Mouse (Mus musculus) kidney, embryonic 15.5 days (tissue): ENCODE data around the gene Eaf1. TPM values are rescaled to one million over a fixed set of nuclear protein-coding genes. Genes with fewer than 3 reads are reported as not detected.
A peak's percentile ranks its signal among the peaks of the same experiment; 100 is the strongest.

Experiments used
- ATAC-seq: fragments of 200-750 bp; cut with Nextera tagmentation; replicated peaks from 2 replicates; pipeline ENCODE4 v1.8.0; 2017; ENCODE audit warnings: moderate TSS enrichment; ENCODE audit not compliant: low FRiP score
- H3K27ac ChIP-seq: fragments of 300-500 bp; sonication (generic); 2 replicates; pipeline ENCODE4 v1.5.1; 2015; ENCODE audit warnings: mild to moderate bottlenecking, inconsistent platforms
- H3K27me3 ChIP-seq: fragments of 300-500 bp; sonication (generic); 2 replicates; pipeline ENCODE4 v1.6.1; 2015; ENCODE audit warnings: inconsistent platforms
- H3K36me3 ChIP-seq: fragments of 300-500 bp; sonication (generic); 2 replicates; pipeline ENCODE4 v1.6.1; 2015; ENCODE audit warnings: inconsistent platforms
- H3K4me1 ChIP-seq: fragments of 300-500 bp; sonication (generic); 2 replicates; pipeline ENCODE4 v1.6.1; 2015; ENCODE audit warnings: inconsistent platforms
- H3K4me2 ChIP-seq: fragments of 300-500 bp; sonication (generic); 2 replicates; pipeline ENCODE4 v1.6.1; 2015; ENCODE audit warnings: moderate library complexity, mild to moderate bottlenecking, inconsistent platforms
- H3K4me3 ChIP-seq: fragments of 300-500 bp; sonication (generic); replicated peaks from 2 replicates; pipeline ENCODE4 v1.5.1; 2015; ENCODE audit warnings: mild to moderate bottlenecking, inconsistent platforms
- H3K9ac ChIP-seq: fragments of 300-500 bp; sonication (generic); 2 replicates; pipeline ENCODE4 v1.6.1; 2015; ENCODE audit warnings: mild to moderate bottlenecking, inconsistent platforms
- H3K9me3 ChIP-seq: fragments of 300-500 bp; sonication (generic); replicated peaks from 2 replicates; pipeline ENCODE4 v1.6.1; 2016; ENCODE audit warnings: inconsistent platforms
- WGBS: fragments of 180-500 bp; shearing (Covaris S2); methylation state at CpG from one replicate; pipeline ENCODE4 v1.1.7; 2015; ENCODE audit warnings: mixed read lengths; 5-methylcytosine and 5-hydroxymethylcytosine counted together
- polyA plus RNA-seq: library from polyadenylated mRNA; unstranded; fragments of >200 nt; fragmentation: Nextera tagmentation; extraction: Ambion mirVana; gene quantifications from 2 replicates; pipeline ENCODE4 v1.2.1, GENCODE M21; 2015

The Eaf1 gene
- polyA plus RNA-seq, 1 experiment from 2014 or later, result 25.7 TPM

DNA sequence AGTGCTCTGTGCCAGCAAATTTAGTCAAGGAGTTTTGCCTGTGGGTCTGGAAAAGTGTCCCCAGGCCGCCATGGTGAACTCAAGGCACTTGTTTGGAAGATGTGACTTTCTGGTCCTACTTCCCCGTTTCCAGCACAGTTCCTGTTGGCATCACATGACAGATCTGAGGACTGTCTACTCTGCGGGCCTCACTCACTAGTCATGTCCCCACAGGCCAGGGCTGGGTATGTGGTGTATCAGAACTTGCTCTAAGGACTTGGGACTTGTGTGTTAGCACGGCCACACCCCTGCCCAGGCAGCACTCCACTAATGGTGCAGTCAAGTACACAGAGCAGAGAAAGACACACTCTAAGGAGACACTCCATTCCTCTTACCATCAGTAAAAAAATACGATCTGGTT is 11.8 kb upstream of the Eaf1 start:
- Histone ChIP-seq H3K4me3 (no peak overlapping the region), H3K27ac (no peak overlapping the region), H3K9ac (no peak overlapping the region), H3K27me3 (no peaks in the 10 kb centered on the region), H3K36me3 (peaks cover 98% of the 10 kb centered on the region), H3K4me2 (no peak overlapping the region), H3K9me3 (no peaks in the 10 kb centered on the region), H3K4me1 (no peaks in the 10 kb centered on the region)
- WGBS, result 91% methylated on average over 5 of the region's 5 CpGs
- no peak for ATAC-seq

DNA sequence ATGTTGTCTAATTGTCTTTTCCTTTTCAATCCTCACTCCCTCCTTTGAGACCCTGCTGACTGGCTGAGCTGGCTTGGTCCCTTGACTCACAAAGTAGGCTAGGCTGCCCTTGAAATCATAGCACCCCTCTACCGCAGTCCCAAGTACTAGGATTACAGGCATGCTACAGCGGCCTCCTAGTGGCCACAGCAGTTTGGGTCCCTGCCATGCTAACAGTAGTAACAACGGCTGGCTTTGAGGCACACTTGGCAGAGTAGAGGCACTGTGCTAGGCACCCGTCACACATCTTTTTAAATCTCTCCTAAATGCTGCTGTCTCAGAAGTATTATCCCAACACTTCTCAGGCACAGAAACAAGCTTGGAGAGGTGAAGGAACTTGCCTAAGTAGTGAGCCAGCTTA is 7.7 kb upstream of the Eaf1 start:
- Histone ChIP-seq H3K27ac (no peak overlapping the region), H3K4me1 (no peaks in the 10 kb centered on the region), H3K4me3 (no peak overlapping the region), H3K27me3 (no peaks in the 10 kb centered on the region), H3K36me3 (peaks cover 96% of the 10 kb centered on the region), H3K4me2 (no peak overlapping the region), H3K9me3 (no peaks in the 10 kb centered on the region), H3K9ac (no peak overlapping the region)
- WGBS, result 81% methylated on average over 4 of the region's 4 CpGs
- no peak for ATAC-seq

DNA sequence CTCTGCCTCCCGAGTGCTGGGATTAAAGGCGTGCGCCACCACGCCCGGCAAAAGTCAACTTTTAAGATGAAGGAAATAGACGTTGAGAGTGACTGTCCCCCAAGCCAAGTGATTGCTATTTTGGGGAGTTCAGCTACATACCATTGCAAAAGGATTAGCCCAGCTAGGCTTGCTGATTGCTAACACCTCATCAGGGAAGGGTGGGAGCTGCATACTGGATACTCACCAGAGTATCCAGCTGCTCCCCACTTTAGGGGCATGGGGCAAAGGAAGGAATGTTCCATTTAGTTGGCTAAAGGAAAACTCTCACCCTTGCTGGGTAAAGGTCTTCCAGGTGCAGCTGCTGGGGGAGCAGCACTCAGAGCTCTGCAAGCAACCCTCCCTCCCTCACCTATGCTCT is 6.1 kb upstream of the Eaf1 start:
- H3K36me3 ChIP-seq, result peaks cover 95% of the 10 kb centered on the region
- no peaks in the 10 kb centered on the region for H3K27me3 ChIP-seq
- H3K27ac ChIP-seq, result no peak overlapping the region
- no peak overlapping the region for H3K4me3 ChIP-seq
- no peak for ATAC-seq
- H3K9me3 ChIP-seq, result no peaks in the 10 kb centered on the region
- H3K4me2 ChIP-seq, result no peak overlapping the region
- peaks cover 6% of the 10 kb centered on the region for H3K4me1 ChIP-seq
- 96% methylated on average over 6 of the region's 6 CpGs for WGBS
- H3K9ac ChIP-seq, result no peak overlapping the region

DNA sequence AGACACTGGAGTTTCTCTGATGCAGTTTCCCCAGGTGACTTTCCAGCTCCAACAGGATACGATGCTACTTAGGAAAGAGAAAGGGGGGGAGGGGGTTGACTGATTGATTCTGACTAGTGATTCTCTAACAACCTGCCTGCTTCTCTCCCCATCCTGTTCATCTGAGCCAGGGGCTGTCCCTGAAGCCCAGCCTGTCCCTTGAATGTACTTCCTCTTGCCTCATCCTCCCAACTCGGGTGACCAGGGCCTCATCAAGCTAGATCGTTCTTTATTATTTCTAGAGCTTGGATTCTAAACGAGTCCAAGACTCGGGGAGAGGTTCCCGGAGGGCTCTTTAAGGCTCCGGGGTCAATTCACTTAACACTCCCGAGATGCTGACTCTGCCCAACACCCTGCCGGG is 298 bp upstream of the Eaf1 start:
- peak overlapping the region; percentile 94 for H3K4me3 ChIP-seq
- no peaks in the 10 kb centered on the region for H3K27me3 ChIP-seq
- H3K9ac ChIP-seq, result peak overlapping the region; percentile 96
- peak overlapping the region; percentile 77 for H3K4me2 ChIP-seq
- no peak overlapping the region for H3K27ac ChIP-seq
- no peak for ATAC-seq
- no peaks in the 10 kb centered on the region for H3K9me3 ChIP-seq
- H3K36me3 ChIP-seq, result peaks cover 52% of the 10 kb centered on the region
- 17% methylated on average over 9 of the region's 9 CpGs for WGBS
- H3K4me1 ChIP-seq, result peaks cover 36% of the 10 kb centered on the region

DNA sequence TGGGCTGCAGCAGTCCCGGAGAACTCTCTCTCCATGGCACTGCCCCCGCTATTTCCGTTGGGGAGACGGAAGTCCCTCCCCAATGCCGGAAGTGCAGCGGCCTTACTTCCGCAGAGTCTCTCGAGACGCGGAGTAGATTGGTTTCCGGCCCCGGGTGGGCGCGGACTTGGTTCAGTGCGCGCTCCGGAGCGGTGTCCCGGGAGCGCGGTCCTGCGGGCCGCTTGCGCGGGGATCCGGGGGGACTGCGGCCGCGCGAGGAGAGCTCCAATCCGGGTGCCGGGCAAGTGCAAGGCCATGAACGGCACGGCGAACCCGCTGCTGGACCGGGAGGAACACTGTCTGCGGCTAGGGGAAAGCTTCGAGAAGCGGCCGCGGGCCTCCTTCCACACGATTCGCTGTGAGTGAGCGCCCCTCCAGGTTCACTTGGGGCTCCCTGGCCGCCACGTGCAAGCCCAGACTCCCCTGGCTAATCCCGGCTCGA is 816 bp downstream of the Eaf1 start, which contains the start of gene Mettl6:
TSS of gene Mettl6 (minus strand) at position 66 of the 481 bp plus-strand sequence.
- Histone ChIP-seq H3K27ac (peak within 1 kb of the TSS; percentile 94), H3K4me1 (peaks cover 36% of the 10 kb centered on the region), H3K9ac (peak within 1 kb of the TSS; percentile 96), H3K4me3 (peak within 1 kb of the TSS; percentile 94), H3K9me3 (no peaks in the 10 kb centered on the region), H3K36me3 (peaks cover 52% of the 10 kb centered on the region), H3K4me2 (peak within 1 kb of the TSS; percentile 77), H3K27me3 (no peaks in the 10 kb centered on the region)
- WGBS, result under 1% methylated on average over 49 of the region's 49 CpGs
- ATAC-seq, result peak; percentile 96

DNA sequence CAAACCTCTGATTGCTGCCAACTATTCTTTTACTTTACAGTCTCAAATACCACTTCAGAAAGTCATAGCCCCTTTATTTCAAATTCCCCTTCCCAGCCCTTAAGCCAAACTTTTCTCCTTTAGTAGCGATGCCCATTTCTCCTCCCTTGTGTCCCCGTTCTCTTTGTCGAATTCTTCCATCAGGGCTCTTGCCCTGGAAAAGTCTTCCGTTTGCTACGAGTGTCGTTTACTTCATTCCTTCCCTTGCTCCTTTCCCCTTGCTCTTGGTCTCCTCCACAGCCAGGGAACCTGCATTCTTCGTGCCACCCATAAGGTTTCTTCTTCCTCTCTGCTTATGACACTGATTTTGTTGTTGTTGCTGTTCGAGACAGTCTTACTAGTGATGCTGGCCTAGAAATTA is 1.3 kb downstream of the Eaf1 start:
- peaks cover 36% of the 10 kb centered on the region for H3K4me1 ChIP-seq
- ATAC-seq, result no peak
- H3K9ac ChIP-seq, result peak overlapping the region; percentile 96
- peak overlapping the region; percentile 94 for H3K4me3 ChIP-seq
- peaks cover 52% of the 10 kb centered on the region for H3K36me3 ChIP-seq
- 3% methylated on average over 8 of the region's 8 CpGs for WGBS
- no peaks in the 10 kb centered on the region for H3K27me3 ChIP-seq
- peak overlapping the region; percentile 77 for H3K4me2 ChIP-seq
- peak overlapping the region; percentile 94 for H3K27ac ChIP-seq
- H3K9me3 ChIP-seq, result no peaks in the 10 kb centered on the region

DNA sequence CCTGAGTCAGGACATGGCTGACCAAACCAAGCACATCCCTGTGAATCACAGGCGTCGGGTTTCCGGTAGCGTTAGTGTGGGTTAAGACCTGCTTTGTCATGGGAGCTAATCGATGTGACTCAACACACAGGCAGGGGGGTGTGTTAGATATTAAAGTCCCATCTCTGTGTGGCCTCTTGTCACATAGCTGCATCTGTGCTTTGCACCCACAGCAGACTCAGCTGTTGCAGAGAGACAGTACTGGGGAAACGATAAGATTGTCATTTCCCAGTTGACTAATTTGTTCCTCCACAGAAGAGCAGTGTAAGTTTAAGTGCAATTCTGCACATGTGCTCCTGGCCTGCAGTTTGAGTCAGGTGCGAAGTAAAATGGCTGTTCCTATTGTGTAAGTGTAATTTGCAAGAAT is 2.0 kb downstream of the Eaf1 start:
- H3K4me3 ChIP-seq, result peak overlapping the region; percentile 94
- H3K4me1 ChIP-seq, result peaks cover 36% of the 10 kb centered on the region
- H3K9me3 ChIP-seq, result no peaks in the 10 kb centered on the region
- peak overlapping the region; percentile 96 for H3K9ac ChIP-seq
- no peaks in the 10 kb centered on the region for H3K27me3 ChIP-seq
- ATAC-seq, result 0 out of 2 replicates have a peak, but pooled peaks have one; percentile 38
- 22% methylated on average over 7 of the region's 7 CpGs for WGBS
- peaks cover 50% of the 10 kb centered on the region for H3K36me3 ChIP-seq
- peak overlapping the region; percentile 77 for H3K4me2 ChIP-seq
- H3K27ac ChIP-seq, result no peak overlapping the region

DNA sequence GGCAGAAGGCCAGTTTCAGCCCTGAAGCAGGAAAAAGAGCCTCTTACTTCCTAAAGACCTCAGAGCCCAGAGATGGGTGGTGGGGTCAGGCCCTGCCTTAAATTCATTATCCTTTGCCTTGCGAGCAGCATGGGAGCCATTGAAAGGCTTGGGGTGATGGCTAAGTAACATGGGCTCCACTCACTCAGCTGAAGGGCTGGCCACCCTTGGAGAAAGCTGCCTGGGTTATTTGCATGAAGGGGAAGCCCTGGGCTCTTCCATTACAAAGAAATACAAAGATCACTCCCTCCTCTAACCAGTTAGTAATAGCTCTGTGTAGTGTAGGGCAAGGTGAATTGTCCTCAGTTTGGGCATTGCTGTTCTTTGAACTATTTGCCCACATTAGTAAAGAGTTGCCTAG is 5.3 kb downstream of the Eaf1 start:
- H3K4me1 ChIP-seq, result peaks cover 20% of the 10 kb centered on the region
- H3K4me2 ChIP-seq, result no peak overlapping the region
- H3K9ac ChIP-seq, result no peak overlapping the region
- no peaks in the 10 kb centered on the region for H3K27me3 ChIP-seq
- no peaks in the 10 kb centered on the region for H3K9me3 ChIP-seq
- ATAC-seq, result no peak
- H3K4me3 ChIP-seq, result no peak overlapping the region
- 67% methylated on average over 1 of the region's 1 CpGs for WGBS
- H3K36me3 ChIP-seq, result peaks cover 60% of the 10 kb centered on the region
- no peak overlapping the region for H3K27ac ChIP-seq

DNA sequence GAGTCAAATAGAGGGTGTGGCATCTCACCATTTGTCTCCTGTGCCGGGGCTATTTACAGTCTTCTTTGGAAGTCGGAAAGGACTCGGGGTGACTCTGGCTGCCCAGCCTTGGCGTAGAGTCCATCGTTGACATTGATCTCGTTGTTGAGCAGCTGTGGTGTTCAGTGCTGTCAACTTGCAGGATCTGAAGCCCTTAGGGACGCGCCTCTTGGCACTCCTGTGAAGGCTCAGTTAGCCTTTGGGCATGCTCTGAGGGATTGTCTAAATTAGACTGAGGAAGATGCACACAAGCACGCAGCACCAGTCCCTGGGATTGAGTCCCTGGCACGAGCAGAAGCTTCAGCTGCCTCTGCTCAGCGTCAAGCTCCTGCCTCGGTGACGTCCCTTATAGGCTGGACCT is 9.2 kb downstream of the Eaf1 start:
- H3K9me3 ChIP-seq, result no peaks in the 10 kb centered on the region
- no peaks in the 10 kb centered on the region for H3K4me1 ChIP-seq
- H3K36me3 ChIP-seq, result peaks cover 95% of the 10 kb centered on the region
- H3K4me2 ChIP-seq, result no peak overlapping the region
- H3K27ac ChIP-seq, result no peak overlapping the region
- H3K9ac ChIP-seq, result no peak overlapping the region
- H3K27me3 ChIP-seq, result no peaks in the 10 kb centered on the region
- WGBS, result 90% methylated on average over 13 of the region's 13 CpGs
- no peak overlapping the region for H3K4me3 ChIP-seq
- no peak for ATAC-seq

DNA sequence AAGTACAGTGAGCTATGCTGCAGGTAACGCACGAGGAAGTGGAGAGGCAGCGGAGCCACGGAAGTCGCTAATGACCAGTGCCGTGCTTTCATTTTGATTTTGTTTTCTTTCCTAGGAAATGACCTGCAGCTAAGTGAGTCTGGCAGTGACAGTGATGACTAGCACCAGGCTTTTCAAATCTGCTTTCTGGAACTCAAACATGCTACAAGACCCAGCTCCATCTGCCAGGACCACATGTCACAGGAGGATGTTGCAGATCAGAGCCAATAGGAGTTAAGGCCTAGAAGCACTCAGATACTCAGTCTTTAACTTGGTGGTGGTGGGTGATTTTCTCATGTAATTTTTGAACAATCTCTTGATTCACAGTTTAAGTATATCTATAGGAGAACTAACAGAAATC is 12.3 kb downstream of the Eaf1 start:
- H3K36me3 ChIP-seq, result peaks cover 91% of the 10 kb centered on the region

DNA sequence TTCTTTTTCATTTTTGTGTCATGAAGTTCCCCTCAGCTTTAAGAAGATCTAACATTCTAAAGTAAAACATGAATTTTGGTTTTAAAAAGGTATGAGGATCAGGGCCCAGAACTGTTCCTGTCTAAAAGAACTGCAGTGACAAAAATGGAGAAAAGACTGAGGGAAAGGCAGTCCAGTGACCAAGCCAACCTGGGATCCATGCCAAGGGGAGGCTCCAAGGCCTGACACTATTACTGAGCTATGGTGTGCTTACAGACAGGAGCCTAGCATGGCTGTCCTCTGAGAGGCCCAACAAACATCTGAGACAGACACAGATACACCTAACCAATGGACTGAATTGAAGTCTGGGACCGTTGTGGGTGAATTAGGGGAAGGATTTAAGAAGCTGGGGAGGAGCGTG is 15.7 kb downstream of the Eaf1 start:
- no peaks in the 10 kb centered on the region for H3K27me3 ChIP-seq
- no peak for ATAC-seq
- no peak overlapping the region for H3K27ac ChIP-seq
- H3K9me3 ChIP-seq, result no peaks in the 10 kb centered on the region
- H3K36me3 ChIP-seq, result peaks cover 62% of the 10 kb centered on the region
- no peaks in the 10 kb centered on the region for H3K4me1 ChIP-seq
- H3K4me2 ChIP-seq, result no peak overlapping the region
- no peak overlapping the region for H3K9ac ChIP-seq
- H3K4me3 ChIP-seq, result no peak overlapping the region
- WGBS, result 97% methylated on average over 2 of the region's 2 CpGs

More for the DNA sequence above, 12.3 kb downstream of the Eaf1 start:
- Histone ChIP-seq H3K4me1 (no peaks in the 10 kb centered on the region), H3K27ac (no peak overlapping the region), H3K9ac (no peak overlapping the region), H3K4me2 (no peak overlapping the region), H3K27me3 (no peaks in the 10 kb centered on the region), H3K4me3 (no peak overlapping the region), H3K9me3 (no peaks in the 10 kb centered on the region)
- no peak for ATAC-seq
- WGBS, result 93% methylated on average over 6 of the region's 6 CpGs

DNA sequence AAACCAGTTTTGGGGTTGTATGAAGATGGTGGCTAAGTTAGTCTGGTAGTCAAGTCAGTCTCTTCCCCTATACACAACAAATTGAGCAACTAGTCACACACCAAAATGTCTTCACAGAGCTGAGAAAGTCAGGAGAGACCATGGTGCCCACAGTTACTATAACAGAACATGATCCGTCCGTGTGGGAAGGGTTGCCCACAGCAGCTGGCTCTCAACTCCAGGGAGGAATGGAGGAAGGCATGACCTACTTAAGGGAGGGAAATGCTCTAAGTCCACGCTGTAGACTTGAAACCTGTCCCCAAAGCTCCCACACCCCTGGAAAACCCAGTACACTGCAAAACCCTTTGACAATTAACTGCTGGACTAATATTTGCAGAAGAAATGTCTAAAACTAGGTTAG is 16.1 kb downstream of the Eaf1 start:
- Histone ChIP-seq H3K27ac (no peak overlapping the region), H3K9me3 (no peaks in the 10 kb centered on the region), H3K27me3 (no peaks in the 10 kb centered on the region), H3K36me3 (peaks cover 58% of the 10 kb centered on the region), H3K4me1 (no peaks in the 10 kb centered on the region), H3K4me2 (no peak overlapping the region), H3K4me3 (no peak overlapping the region), H3K9ac (no peak overlapping the region)
- 84% methylated on average over 3 of the region's 3 CpGs for WGBS
- ATAC-seq, result no peak

DNA sequence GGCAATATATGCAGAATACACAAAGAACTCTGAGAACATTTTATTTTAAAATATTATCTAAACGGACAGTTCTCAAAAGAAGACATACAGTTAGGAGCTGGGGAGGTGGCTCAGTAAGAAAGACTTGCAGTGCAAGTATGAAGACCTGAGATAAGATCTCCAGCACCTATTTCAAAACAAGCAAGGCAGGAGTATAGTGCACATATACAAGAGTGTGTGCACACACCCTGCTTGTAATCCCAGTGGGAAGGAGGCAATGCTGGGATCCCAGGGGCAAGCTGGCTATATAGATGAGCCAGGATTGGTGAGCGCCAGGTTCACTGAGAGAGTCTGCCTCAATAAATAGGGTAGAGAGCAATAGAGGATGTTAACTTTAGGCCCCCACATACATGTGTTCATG is 21.7 kb downstream of the Eaf1 start:
- no peaks in the 10 kb centered on the region for H3K9me3 ChIP-seq
- H3K27me3 ChIP-seq, result no peaks in the 10 kb centered on the region
- no peak overlapping the region for H3K27ac ChIP-seq
- 87% methylated on average over 2 of the region's 2 CpGs for WGBS
- H3K4me3 ChIP-seq, result no peak overlapping the region
- H3K4me2 ChIP-seq, result no peak overlapping the region
- no peaks in the 10 kb centered on the region for H3K4me1 ChIP-seq
- peaks cover 8% of the 10 kb centered on the region for H3K36me3 ChIP-seq
- ATAC-seq, result no peak
- H3K9ac ChIP-seq, result no peak overlapping the region
